ENCODE assay signal across 29 mouse cellular contexts in genomic region chr7:135408501-135408900, GRCm38 (mm10). TPM values are rescaled to one million over a fixed set of nuclear protein-coding genes. Genes with fewer than 3 reads are reported as not detected.
DNase-seq lines count a peak whose midpoint lies in the region; ATAC-seq and TF ChIP-seq lines count a peak whose summit lies in the region.
"Had no signal": no experiment of that assay in that cellular context is flagged by ENCODE, and none has a peak within 500 bp of the region (broad histone marks: within the 10 kb centered on the region; RNA-seq: fewer than 3 reads in every experiment).

No protein-coding gene starts in this region.

- H3K4me3 ChIP-seq in forebrain, postnatal 0 days (ENCODE audit: low read depth, low read length), result no peak overlapping the region
- H3K4me3 ChIP-seq in forebrain, embryonic 13.5 days, result no peak overlapping the region
- no peak overlapping the region for H3K4me3 ChIP-seq in layer of hippocampus, adult 2 months
- H3K4me3 ChIP-seq in midbrain, postnatal 0 days (ENCODE audit: low read depth, low read length), result no peak overlapping the region
- H3K4me3 ChIP-seq in midbrain, embryonic 14.5 days (replicated peaks; ENCODE audit: low read depth, low read length), result no peak overlapping the region
- H3K4me3 ChIP-seq: embryonic facial prominence, embryonic 12.5 days; embryonic facial prominence, embryonic 15.5 days; forebrain, embryonic 15.5 days; heart, embryonic 12.5 days; heart, embryonic 15.5 days; hindbrain, embryonic 15.5 days; intestine, embryonic 15.5 days had no signal

- H3K27me3 ChIP-seq in forebrain, postnatal 0 days (ENCODE audit: insufficient read depth, low read length), result peaks cover 28% of the 10 kb centered on the region
- H3K27me3 ChIP-seq in forebrain, embryonic 13.5 days, result peaks cover 46% of the 10 kb centered on the region
- H3K27me3 ChIP-seq in midbrain, postnatal 0 days (ENCODE audit: insufficient read depth, low read length), result peaks cover 37% of the 10 kb centered on the region
- peaks cover 39% of the 10 kb centered on the region for H3K27me3 ChIP-seq in midbrain, embryonic 14.5 days (ENCODE audit: control insufficient read depth, insufficient read depth, low read length)

- H3K36me3 ChIP-seq in forebrain, postnatal 0 days (ENCODE audit: insufficient read depth), result no peaks in the 10 kb centered on the region
- H3K36me3 ChIP-seq in forebrain, embryonic 13.5 days (ENCODE audit: poor library complexity, severe bottlenecking), result no peaks in the 10 kb centered on the region
- H3K36me3 ChIP-seq in midbrain, postnatal 0 days (ENCODE audit: insufficient read depth, low read length), result no peaks in the 10 kb centered on the region
- H3K36me3 ChIP-seq in midbrain, embryonic 14.5 days (ENCODE audit: control insufficient read depth, insufficient read depth, low read length), result no peaks in the 10 kb centered on the region
- H3K36me3 ChIP-seq: embryonic facial prominence, embryonic 12.5 days; embryonic facial prominence, embryonic 15.5 days; forebrain, embryonic 15.5 days; G1E; heart, embryonic 12.5 days; heart, embryonic 15.5 days; hindbrain, embryonic 15.5 days; intestine, embryonic 15.5 days had no signal

- no peak overlapping the region for H3K9ac ChIP-seq in forebrain, postnatal 0 days
- no peak overlapping the region for H3K9ac ChIP-seq in forebrain, embryonic 13.5 days
- H3K9ac ChIP-seq in midbrain, postnatal 0 days (replicated peaks; ENCODE audit: low read length, poor library complexity, severe bottlenecking), result no peak overlapping the region
- no peak overlapping the region for H3K9ac ChIP-seq in midbrain, embryonic 14.5 days (replicated peaks; ENCODE audit: low read length)
- H3K9ac ChIP-seq: embryonic facial prominence, embryonic 12.5 days; embryonic facial prominence, embryonic 15.5 days; forebrain, embryonic 15.5 days; heart, embryonic 12.5 days; heart, embryonic 15.5 days; hindbrain, embryonic 15.5 days; intestine, embryonic 15.5 days had no signal

- H3K4me2 ChIP-seq in forebrain, postnatal 0 days (ENCODE audit: low read depth), result no peak overlapping the region
- H3K4me2 ChIP-seq in forebrain, embryonic 13.5 days, result no peak overlapping the region
- H3K4me2 ChIP-seq in midbrain, postnatal 0 days (ENCODE audit: low read depth, low read length, poor library complexity, severe bottlenecking), result no peak overlapping the region
- H3K4me2 ChIP-seq in midbrain, embryonic 14.5 days (ENCODE audit: low read length), result no peak overlapping the region
- H3K4me2 ChIP-seq: embryonic facial prominence, embryonic 12.5 days; embryonic facial prominence, embryonic 15.5 days; forebrain, embryonic 15.5 days; heart, embryonic 12.5 days; heart, embryonic 15.5 days; hindbrain, embryonic 15.5 days; intestine, embryonic 15.5 days had no signal

- H3K27ac ChIP-seq in forebrain, postnatal 0 days (ENCODE audit: low read depth, low read length), result no peak overlapping the region
- no peak overlapping the region for H3K27ac ChIP-seq in forebrain, embryonic 13.5 days
- H3K27ac ChIP-seq in layer of hippocampus, adult 2 months, result no peak overlapping the region
- no peak overlapping the region for H3K27ac ChIP-seq in midbrain, postnatal 0 days (ENCODE audit: low read depth, low read length)
- H3K27ac ChIP-seq in midbrain, embryonic 14.5 days (replicated peaks; ENCODE audit: low read depth, low read length), result no peak overlapping the region
- H3K27ac ChIP-seq: embryonic facial prominence, embryonic 12.5 days; embryonic facial prominence, embryonic 15.5 days; forebrain, embryonic 15.5 days; heart, embryonic 15.5 days; hindbrain, embryonic 15.5 days; intestine, embryonic 15.5 days had no signal

- WGBS in forebrain, postnatal 0 days, result 67% methylated on average over 3 of the region's 3 CpGs
- WGBS in forebrain, embryonic 13.5 days, result 74% methylated on average over 3 of the region's 3 CpGs
- WGBS in midbrain, postnatal 0 days, result 80% methylated on average over 3 of the region's 3 CpGs
- WGBS in midbrain, embryonic 14.5 days, result 86% methylated on average over 3 of the region's 3 CpGs

- DNase-seq in forebrain, postnatal 0 days, result no peak
- DNase-seq in layer of hippocampus, adult 2 months (ENCODE audit: low spot score in 2 of 2), result no peak
- no peak for DNase-seq in layer of hippocampus, adult 9-10 months (ENCODE audit: low spot score)
- DNase-seq in midbrain, postnatal 0 days (ENCODE audit: low spot score), result no peak
- DNase-seq in midbrain, embryonic 14.5 days, result no peak
- DNase-seq in kidney, adult 11 months, result no peak
- DNase-seq in cerebellum, postnatal 36 days, result no peak
- DNase-seq: adrenal gland, adult 2 months; adrenal gland, postnatal 14 days; cerebellum, adult 11-12 months; cerebellum, adult 8-10 months; cerebellum, postnatal 10 days; gastrocnemius, postnatal 10 days; gastrocnemius, postnatal 36 days; heart, adult 18-20 months; heart, postnatal 10 days; heart, postnatal 4 days had no signal

- TF ChIP-seq CTCF in forebrain, postnatal 0 days (IDR thresholded peaks at IDR 0.05; ENCODE audit: low read depth), result peak; percentile 37
- peak; percentile 66 for TF ChIP-seq CTCF in layer of hippocampus, adult 2 months (conservative IDR thresholded peaks at IDR 0.05)
- peak; percentile 14; the same call in 1 of the 2 replicates for TF ChIP-seq CTCF in midbrain, postnatal 0 days (IDR thresholded peaks at IDR 0.05)

- ATAC-seq in forebrain, postnatal 0 days, result no peak
- no peak for ATAC-seq in forebrain, embryonic 13.5 days
- no peak for ATAC-seq in midbrain, postnatal 0 days (ENCODE audit: low FRiP score)
- ATAC-seq in midbrain, embryonic 14.5 days (ENCODE audit: low FRiP score, low TSS enrichment), result no peak
- ATAC-seq: forebrain, embryonic 15.5 days; intestine, embryonic 15.5 days had no signal

- H3K9me3 ChIP-seq in forebrain, postnatal 0 days (ENCODE audit: low read length), result no peaks in the 10 kb centered on the region
- no peaks in the 10 kb centered on the region for H3K9me3 ChIP-seq in forebrain, embryonic 13.5 days (replicated peaks)
- no peaks in the 10 kb centered on the region for H3K9me3 ChIP-seq in midbrain, postnatal 0 days (ENCODE audit: low read length)
- H3K9me3 ChIP-seq in midbrain, embryonic 14.5 days (ENCODE audit: control insufficient read depth, low read length), result no peaks in the 10 kb centered on the region
- H3K9me3 ChIP-seq: embryonic facial prominence, embryonic 12.5 days; embryonic facial prominence, embryonic 15.5 days; forebrain, embryonic 15.5 days; heart, embryonic 12.5 days; heart, embryonic 15.5 days; hindbrain, embryonic 15.5 days; intestine, embryonic 15.5 days had no signal

- no peaks in the 10 kb centered on the region for H3K4me1 ChIP-seq in forebrain, postnatal 0 days (ENCODE audit: insufficient read depth)
- peaks cover 8% of the 10 kb centered on the region for H3K4me1 ChIP-seq in forebrain, embryonic 13.5 days
- H3K4me1 ChIP-seq in midbrain, postnatal 0 days (ENCODE audit: insufficient read depth, low read length), result no peaks in the 10 kb centered on the region
- 0 out of 2 replicates have a peak, but pooled peaks cover 6% of the 10 kb centered on the region for H3K4me1 ChIP-seq in midbrain, embryonic 14.5 days (ENCODE audit: control insufficient read depth, insufficient read depth, low read length)
- H3K4me1 ChIP-seq: intestine, embryonic 15.5 days had no signal

RNA-seq across cellular contexts. Expression of gene Foxi2, which starts 1.6 kb away (rescaled TPM):
- total RNA-seq in forebrain, postnatal 0 days (2014; rRNA removed), result not detected in 2 replicates
- 0.05 and 0.07 TPM in 2 replicates for polyA plus RNA-seq in forebrain, postnatal 0 days (2015; fragmentation: Nextera tagmentation; extraction: Ambion mirVana)
- not detected in 2 replicates for polyA plus RNA-seq in forebrain, embryonic 13.5 days (2015; fragmentation: Nextera tagmentation; extraction: Ambion mirVana)
- total RNA-seq in layer of hippocampus, adult 2 months (2021), result not detected
- total RNA-seq in midbrain, postnatal 0 days (2014; rRNA removed), result not detected in 2 replicates
- polyA plus RNA-seq in midbrain, postnatal 0 days (2015; fragmentation: Nextera tagmentation; extraction: Ambion mirVana), result 0.07 TPM in 1 of 2 replicates, not detected in the other
- polyA plus RNA-seq in midbrain, embryonic 14.5 days (2014; fragmentation: Nextera tagmentation; extraction: Ambion mirVana), result 0.11 TPM in 1 of 2 replicates, not detected in the other
- total RNA-seq: adrenal gland, adult 2 months; adrenal gland, postnatal 14 days; adrenal gland, postnatal 4 days; gastrocnemius, adult 18-20 months; gastrocnemius, postnatal 10 days; gastrocnemius, postnatal 36 days; heart, adult 18-20 months; heart, postnatal 10 days; heart, postnatal 4 days had no signal
- polyA plus RNA-seq: adrenal gland, adult 2 months; brain, embryonic 14.5 days; forebrain, embryonic 15.5 days; G1E; heart, embryonic 12.5 days; heart, embryonic 15.5 days; intestine, embryonic 15.5 days had no signal

Comparison
In these comparisons a context has a peak if more than half of its experiments do, and no peak if none do; other contexts are left out.
1. CTCF ChIP-seq: peak in every context shown above with its lines; median percentile 66 in layer of hippocampus, adult 2 months; 37 in forebrain, postnatal 0 days; 14 in midbrain, postnatal 0 days.